Mouse (Mus musculus): ENCODE measurements around the gene Tpcn2. TPM values are rescaled to one million over a fixed set of nuclear protein-coding genes. Genes with fewer than 3 reads are reported as not detected.

Gene Tpcn2
- polyA plus RNA-seq, 1 experiment from 2014 or later: 4.6 TPM

GRCm38 (mm10) chr7:145195186-145195927 is 88.5 kb downstream of the Tpcn2 start:
- Histone ChIP-seq H3K4me3 (no peak overlapping the region), H3K9me3 (replicated peaks) (no peaks in the 10 kb centered on the region), H3K4me2 (no peak overlapping the region), H3K4me1 (replicated peaks) (peaks cover 54% of the 10 kb centered on the region), H3K9ac (no peak overlapping the region), H3K27ac (peak overlapping the region; percentile 67), H3K27me3 (no peaks in the 10 kb centered on the region), H3K36me3 (no peaks in the 10 kb centered on the region)
- ATAC-seq (replicated peaks; ENCODE audit: insufficient number of reproducible peaks, insufficient read depth, low FRiP score, low read depth): no peak
- 47% methylated on average over 5 of the region's 5 CpGs for WGBS

GRCm38 (mm10) chr7:145194455-145195161 is 89.2 kb downstream of the Tpcn2 start:
- no peak overlapping the region for H3K4me3 ChIP-seq
- 44% methylated on average over 3 of the region's 3 CpGs for WGBS
- peak overlapping the region; percentile 67 for H3K27ac ChIP-seq
- H3K36me3 ChIP-seq: no peaks in the 10 kb centered on the region
- peak; percentile 32 for ATAC-seq (replicated peaks; ENCODE audit: insufficient number of reproducible peaks, insufficient read depth, low FRiP score, low read depth)
- no peaks in the 10 kb centered on the region for H3K9me3 ChIP-seq (replicated peaks)
- no peaks in the 10 kb centered on the region for H3K27me3 ChIP-seq
- no peak overlapping the region for H3K9ac ChIP-seq
- H3K4me2 ChIP-seq: no peak overlapping the region
- H3K4me1 ChIP-seq (replicated peaks): peaks cover 52% of the 10 kb centered on the region

- Histone ChIP-seq H3K4me1 (replicated peaks) (peaks cover 39% of the 10 kb centered on the region), H3K9me3 (replicated peaks) (no peaks in the 10 kb centered on the region), H3K27ac (no peak overlapping the region), H3K36me3 (no peaks in the 10 kb centered on the region), H3K27me3 (no peaks in the 10 kb centered on the region), H3K9ac (no peak overlapping the region), H3K4me3 (no peak overlapping the region), H3K4me2 (no peak overlapping the region)
- ATAC-seq (replicated peaks; ENCODE audit: insufficient number of reproducible peaks, insufficient read depth, low FRiP score, low read depth): no peak
- WGBS: 72% methylated on average over 6 of the region's 6 CpGs
Observed at GRCm38 (mm10) chr7:145192836-145193235, 91.0 kb downstream of the Tpcn2 start.

GRCm38 (mm10) chr7:145190520-145190919 is 93.3 kb downstream of the Tpcn2 start:
- no peak overlapping the region for H3K27ac ChIP-seq
- ATAC-seq (replicated peaks; ENCODE audit: insufficient number of reproducible peaks, insufficient read depth, low FRiP score, low read depth): no peak

GRCm38 (mm10) chr7:145189342-145189741 is 94.5 kb downstream of the Tpcn2 start:
- Histone ChIP-seq H3K9ac (no peak overlapping the region), H3K4me1 (replicated peaks) (peaks cover 6% of the 10 kb centered on the region), H3K9me3 (replicated peaks) (no peaks in the 10 kb centered on the region), H3K27ac (no peak overlapping the region), H3K36me3 (no peaks in the 10 kb centered on the region), H3K4me2 (no peak overlapping the region), H3K27me3 (no peaks in the 10 kb centered on the region), H3K4me3 (no peak overlapping the region)
- WGBS: 52% methylated on average over 8 of the region's 8 CpGs
- no peak; the same call in 1 of the 2 replicates for ATAC-seq (replicated peaks; ENCODE audit: insufficient number of reproducible peaks, insufficient read depth, low FRiP score, low read depth)

More at GRCm38 (mm10) chr7:145190520-145190919, 93.3 kb downstream of the Tpcn2 start:
- Histone ChIP-seq H3K4me1 (replicated peaks) (peaks cover 18% of the 10 kb centered on the region), H3K36me3 (no peaks in the 10 kb centered on the region), H3K4me2 (no peak overlapping the region), H3K27me3 (no peaks in the 10 kb centered on the region), H3K9me3 (replicated peaks) (no peaks in the 10 kb centered on the region), H3K9ac (no peak overlapping the region), H3K4me3 (no peak overlapping the region)

GRCm38 (mm10) chr7:145187802-145188201 is 96.0 kb downstream of the Tpcn2 start:
- no peak overlapping the region for H3K4me2 ChIP-seq
- no peak for ATAC-seq (replicated peaks; ENCODE audit: insufficient number of reproducible peaks, insufficient read depth, low FRiP score, low read depth)
- no peaks in the 10 kb centered on the region for H3K4me1 ChIP-seq (replicated peaks)
- 60% methylated on average over 3 of the region's 3 CpGs for WGBS
- no peaks in the 10 kb centered on the region for H3K27me3 ChIP-seq
- no peak overlapping the region for H3K27ac ChIP-seq
- H3K4me3 ChIP-seq: no peak overlapping the region
- H3K9ac ChIP-seq: no peak overlapping the region
- H3K36me3 ChIP-seq: no peaks in the 10 kb centered on the region
- no peaks in the 10 kb centered on the region for H3K9me3 ChIP-seq (replicated peaks)

GRCm38 (mm10) chr7:145182388-145182787 is 101.4 kb downstream of the Tpcn2 start:
- ATAC-seq (replicated peaks; ENCODE audit: insufficient number of reproducible peaks, insufficient read depth, low FRiP score, low read depth): no peak
- H3K27me3 ChIP-seq: no peaks in the 10 kb centered on the region
- H3K36me3 ChIP-seq: no peaks in the 10 kb centered on the region
- 51% methylated on average over 4 of the region's 4 CpGs for WGBS
- no peak overlapping the region for H3K9ac ChIP-seq
- H3K9me3 ChIP-seq (replicated peaks): no peaks in the 10 kb centered on the region
- no peak overlapping the region for H3K4me2 ChIP-seq
- peaks cover 9% of the 10 kb centered on the region for H3K4me1 ChIP-seq (replicated peaks)
- no peak overlapping the region for H3K27ac ChIP-seq
- no peak overlapping the region for H3K4me3 ChIP-seq

- Histone ChIP-seq H3K36me3 (no peaks in the 10 kb centered on the region), H3K27me3 (no peaks in the 10 kb centered on the region), H3K27ac (no peak overlapping the region), H3K9ac (no peak overlapping the region), H3K9me3 (replicated peaks) (no peaks in the 10 kb centered on the region), H3K4me2 (no peak overlapping the region), H3K4me3 (no peak overlapping the region), H3K4me1 (replicated peaks) (peaks cover 14% of the 10 kb centered on the region)
- WGBS: 47% methylated on average over 11 of the region's 11 CpGs
- ATAC-seq (replicated peaks; ENCODE audit: insufficient number of reproducible peaks, insufficient read depth, low FRiP score, low read depth): no peak
Observed at GRCm38 (mm10) chr7:145181376-145182034, 102.3 kb downstream of the Tpcn2 start.

GRCm38 (mm10) chr7:145179691-145180091 is 104.1 kb downstream of the Tpcn2 start:
- no peak for ATAC-seq (replicated peaks; ENCODE audit: insufficient number of reproducible peaks, insufficient read depth, low FRiP score, low read depth)
- Histone ChIP-seq H3K27ac (no peak overlapping the region), H3K9me3 (replicated peaks) (no peaks in the 10 kb centered on the region), H3K4me3 (no peak overlapping the region), H3K36me3 (no peaks in the 10 kb centered on the region), H3K9ac (no peak overlapping the region), H3K27me3 (no peaks in the 10 kb centered on the region), H3K4me1 (replicated peaks) (peaks cover 15% of the 10 kb centered on the region), H3K4me2 (no peak overlapping the region)
- 55% methylated on average over 5 of the region's 5 CpGs for WGBS

- Histone ChIP-seq H3K4me1 (replicated peaks) (peaks cover 15% of the 10 kb centered on the region), H3K9ac (no peak overlapping the region), H3K9me3 (replicated peaks) (no peaks in the 10 kb centered on the region), H3K4me3 (no peak overlapping the region), H3K27ac (no peak overlapping the region), H3K27me3 (peaks cover 4% of the 10 kb centered on the region; the same call in 1 of the 2 replicates), H3K4me2 (no peak overlapping the region), H3K36me3 (no peaks in the 10 kb centered on the region)
- 52% methylated on average over 15 of the region's 15 CpGs for WGBS
- 0 out of 2 replicates have a peak, but pooled peaks have one; percentile 24 for ATAC-seq (replicated peaks; ENCODE audit: insufficient number of reproducible peaks, insufficient read depth, low FRiP score, low read depth)
Observed at GRCm38 (mm10) chr7:145176750-145177589, 106.8 kb downstream of the Tpcn2 start.

GRCm38 (mm10) chr7:145173563-145173962 is 110.2 kb downstream of the Tpcn2 start:
- Histone ChIP-seq H3K4me2 (no peak overlapping the region), H3K9ac (no peak overlapping the region), H3K36me3 (no peaks in the 10 kb centered on the region), H3K27me3 (peaks cover 4% of the 10 kb centered on the region; the same call in 1 of the 2 replicates), H3K9me3 (replicated peaks) (no peaks in the 10 kb centered on the region), H3K4me3 (no peak overlapping the region), H3K4me1 (replicated peaks) (peaks cover 6% of the 10 kb centered on the region; the same call in 1 of the 2 replicates), H3K27ac (no peak overlapping the region)
- 70% methylated on average over 15 of the region's 15 CpGs for WGBS
- ATAC-seq (replicated peaks; ENCODE audit: insufficient number of reproducible peaks, insufficient read depth, low FRiP score, low read depth): no peak
